Mouse (Mus musculus) spleen, adult 12 weeks (tissue): ENCODE results near the gene Ggt6.
"Not testable (repeated sequence)": the region's sequence is repeated elsewhere in the genome, so short reads cannot be mapped to it uniquely, and the experiment has no call there.

Experiments used
- DNase-seq: peaks from one replicate; pipeline ENCODE4 v3.0.0; 2022; ENCODE audit warnings: low spot score

The Ggt6 gene

DNA sequence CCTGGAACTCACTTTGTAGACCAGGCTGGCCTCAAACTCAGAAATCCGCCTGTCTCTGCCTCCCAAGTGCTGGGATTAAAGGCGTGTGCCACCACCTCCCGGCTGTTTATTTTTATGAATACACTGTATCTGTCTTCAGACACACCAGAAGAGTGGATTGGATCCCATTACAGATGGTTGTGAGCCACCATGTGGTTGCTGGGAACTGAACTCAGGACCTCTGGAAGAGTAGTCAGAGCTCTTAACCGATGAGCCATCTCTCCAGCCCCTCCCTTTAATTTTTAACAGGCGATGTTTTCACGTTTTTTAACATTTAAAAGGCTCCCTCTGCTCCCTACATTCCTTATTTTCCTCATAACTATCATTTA is 5.3 kb downstream of the Ggt6 start:
- not testable (repeated sequence) for DNase-seq

DNA sequence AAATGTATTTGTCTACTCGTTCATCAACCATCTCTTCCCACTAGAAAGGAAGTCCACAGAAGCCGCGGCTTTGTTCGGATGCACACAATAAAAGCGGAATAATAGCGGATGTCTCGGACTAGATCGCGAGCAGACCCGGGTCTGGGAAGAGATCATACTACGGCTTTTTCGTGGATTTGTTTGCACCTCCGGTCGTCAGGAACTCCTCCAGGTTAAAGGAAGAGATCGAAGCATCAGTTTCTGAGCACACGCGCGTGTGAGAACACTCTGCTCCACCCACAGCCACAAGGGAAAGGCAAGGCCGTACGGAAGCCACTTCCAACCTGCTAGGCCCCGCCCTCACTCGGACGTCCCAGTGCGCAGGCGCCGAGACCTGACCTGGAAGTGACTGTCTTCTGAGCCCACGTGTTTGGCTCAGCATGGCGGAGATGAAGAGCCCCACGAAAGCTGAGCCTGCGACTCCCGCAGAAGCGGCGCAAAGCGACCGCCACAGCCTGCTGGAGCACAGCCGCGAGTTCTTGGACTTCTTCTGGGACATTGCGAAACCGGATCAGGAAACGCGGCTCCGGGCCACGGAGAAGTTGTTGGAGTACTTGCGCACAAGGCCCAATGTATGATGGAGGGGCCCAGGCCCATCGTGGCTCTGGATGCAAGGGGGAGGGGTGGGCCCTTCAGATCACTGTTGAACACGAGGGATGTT is 5.8 kb downstream of the Ggt6 start, which contains the start of gene Mybbp1a:
TSS of gene Mybbp1a (plus strand) at position 391 of the 700 bp plus-strand sequence.
- DNase-seq, result peak; percentile 94

DNA sequence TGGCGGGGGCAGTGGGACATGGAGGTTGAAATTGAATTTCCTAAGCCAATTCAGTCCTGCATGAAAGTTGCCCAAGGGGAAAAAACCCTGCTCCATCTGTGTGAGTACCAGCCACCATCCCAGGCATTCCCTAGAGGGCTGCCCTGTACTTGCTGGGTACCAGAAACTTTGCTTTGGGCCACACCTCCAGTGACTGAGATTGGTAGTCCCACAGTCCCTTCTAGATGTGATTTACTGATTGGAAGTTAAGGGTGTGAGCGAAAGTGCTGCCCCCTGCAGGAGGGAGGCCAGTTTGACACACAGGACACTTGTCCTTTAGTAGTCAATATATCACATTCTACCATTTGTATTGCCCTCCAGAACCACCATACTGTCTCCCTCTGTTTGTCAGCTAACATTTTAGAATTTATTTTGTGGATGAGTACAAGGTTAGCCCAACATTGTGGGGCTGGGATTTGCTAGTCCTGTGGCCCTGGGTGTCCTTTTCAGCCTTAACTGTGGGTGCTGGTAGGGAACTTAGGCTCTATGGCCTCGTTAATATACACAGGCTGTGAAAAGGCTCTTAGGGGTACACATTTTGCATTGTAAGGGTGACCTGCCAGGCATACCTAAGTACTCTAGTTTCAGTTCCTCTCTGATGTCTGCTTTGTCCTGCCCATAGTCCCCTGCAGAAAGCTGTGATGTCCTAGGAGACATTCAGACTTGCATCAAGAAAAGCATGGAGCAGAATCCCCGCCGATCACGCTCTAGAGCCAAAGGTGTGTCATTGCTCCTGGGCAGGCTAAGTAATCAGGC is 11.2 kb downstream of the Ggt6 start:
- peak; percentile 40 for DNase-seq

DNA sequence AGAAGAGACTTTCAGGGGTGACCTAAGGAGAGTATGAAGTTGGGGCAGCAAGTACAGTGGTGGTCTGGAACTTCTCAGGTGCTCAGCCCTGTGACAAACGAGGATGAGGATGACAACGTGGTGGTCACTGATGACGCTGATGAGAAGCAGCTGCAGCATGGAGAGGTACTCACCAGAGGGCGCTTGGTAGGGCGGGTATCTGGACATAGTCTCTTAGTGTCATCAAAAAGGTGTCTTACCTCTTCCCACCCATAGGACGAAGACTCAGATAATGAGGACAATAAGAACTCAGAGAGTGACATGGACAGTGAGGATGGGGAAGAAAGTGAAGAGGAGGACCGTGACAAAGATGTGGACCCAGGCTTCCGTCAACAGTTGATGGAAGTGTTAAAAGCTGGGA is 12.1 kb downstream of the Ggt6 start:
- DNase-seq, result no peak

DNA sequence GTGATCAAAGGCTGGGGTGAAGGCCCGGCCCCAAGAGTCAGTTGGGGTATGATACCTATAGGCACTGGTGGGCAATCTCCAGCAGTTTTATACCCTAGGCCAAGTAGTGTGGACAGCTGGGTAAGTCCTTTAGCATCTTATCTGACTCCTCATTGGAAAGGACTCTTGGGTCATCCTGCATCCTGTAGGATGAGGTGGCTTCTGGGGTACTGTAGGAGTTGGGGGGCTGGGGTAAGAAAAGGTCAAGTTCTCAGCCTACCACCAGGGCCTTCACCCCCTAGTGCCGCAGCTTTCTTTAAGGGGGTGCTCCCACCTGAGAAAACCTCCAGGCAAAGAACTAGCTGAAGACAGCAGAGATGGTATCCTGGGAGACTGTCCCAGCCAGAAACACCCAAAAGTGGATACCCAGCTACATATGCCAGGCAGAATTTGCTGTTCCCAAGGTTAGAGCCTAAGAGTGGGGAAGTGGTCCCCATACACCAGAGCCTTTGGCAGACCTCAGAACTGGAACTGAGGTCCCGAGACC is 16.9 kb downstream of the Ggt6 start:
- DNase-seq, result no peak

DNA sequence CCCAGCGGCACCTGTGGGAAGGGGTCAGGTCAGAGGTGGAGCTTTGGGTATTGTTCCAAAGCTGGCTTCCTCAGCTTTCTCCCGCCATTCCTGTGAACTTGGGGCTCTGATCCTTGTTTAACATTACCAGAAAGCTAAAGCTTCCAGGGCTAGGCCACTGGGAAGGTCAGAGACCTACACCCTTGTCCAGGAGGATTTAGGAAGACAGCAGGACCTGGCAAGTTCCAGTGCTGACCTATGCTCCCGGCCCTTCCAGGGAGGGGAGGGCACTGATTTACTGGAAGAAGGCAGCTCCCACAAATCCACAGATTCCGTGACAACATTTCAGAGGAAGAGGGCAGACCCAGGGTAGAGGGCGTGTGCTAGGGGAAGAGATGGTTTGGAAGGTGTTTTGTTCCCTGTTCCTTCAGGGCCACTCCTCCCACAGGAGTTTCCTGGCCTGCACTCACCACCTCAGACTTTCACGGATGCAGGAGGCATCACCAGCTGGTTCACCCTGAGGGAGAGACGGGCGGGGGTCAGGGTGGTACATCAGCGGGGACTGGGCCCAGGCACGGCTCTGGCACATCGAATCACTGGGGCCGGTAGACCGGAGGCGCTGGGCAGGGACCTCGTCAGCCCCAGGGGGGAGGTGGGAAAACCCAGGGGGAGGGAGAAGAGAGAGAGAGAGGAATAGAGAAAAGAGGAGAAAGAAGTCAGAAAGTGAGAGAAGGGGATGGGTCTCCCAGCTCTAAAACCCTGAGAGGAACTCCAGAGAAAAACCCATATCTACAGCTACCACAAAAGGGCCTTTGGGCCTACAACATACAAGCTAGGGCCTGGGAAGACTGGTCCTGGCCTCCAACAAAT is 18.0 kb downstream of the Ggt6 start:
- DNase-seq, result no peak

DNA sequence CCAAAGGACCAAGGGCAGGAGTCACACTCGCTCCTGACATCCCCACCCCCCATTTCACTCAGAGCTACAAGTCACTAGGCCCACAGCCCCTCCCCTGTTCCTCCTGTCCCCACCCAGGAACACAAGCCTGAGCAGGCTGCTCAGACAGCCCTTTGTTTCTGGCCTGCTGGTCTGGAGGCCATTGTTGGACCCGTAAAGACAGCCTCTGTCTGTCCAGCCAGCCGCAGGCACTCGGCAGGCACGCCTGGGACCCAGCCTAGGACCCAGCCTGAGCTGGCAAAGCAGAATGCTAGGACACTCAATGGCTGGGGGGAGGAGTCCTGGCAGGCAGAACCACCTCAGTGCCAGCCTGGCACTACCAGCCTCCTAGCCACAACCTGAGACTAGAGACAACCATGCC is 20.4 kb downstream of the Ggt6 start:
- DNase-seq, result no peak

DNA sequence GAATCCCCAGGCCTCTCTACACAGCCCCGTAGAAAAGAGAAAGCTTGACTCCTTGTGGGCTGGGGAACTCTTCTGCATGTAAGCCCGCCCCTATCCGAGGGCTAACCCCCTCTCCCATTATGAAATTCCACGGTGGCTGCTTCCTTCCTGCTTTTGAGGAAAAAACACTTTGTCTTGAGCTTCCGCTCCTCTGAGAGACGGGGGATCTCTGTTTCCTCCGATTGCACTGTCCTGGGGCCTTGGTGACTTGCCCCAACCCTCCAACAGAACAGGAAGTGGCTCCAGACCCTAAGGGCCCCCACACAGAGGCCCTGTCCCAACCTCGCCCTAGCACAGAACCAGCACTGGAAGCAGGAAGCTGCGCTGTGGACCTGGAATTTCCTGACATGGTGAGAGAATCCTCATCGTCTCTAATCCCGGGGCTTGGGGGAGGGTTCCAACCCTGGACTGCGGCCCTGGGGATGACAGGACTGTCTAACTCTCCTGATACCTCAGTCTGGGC is 22.7 kb downstream of the Ggt6 start:
- DNase-seq, result no peak

DNA sequence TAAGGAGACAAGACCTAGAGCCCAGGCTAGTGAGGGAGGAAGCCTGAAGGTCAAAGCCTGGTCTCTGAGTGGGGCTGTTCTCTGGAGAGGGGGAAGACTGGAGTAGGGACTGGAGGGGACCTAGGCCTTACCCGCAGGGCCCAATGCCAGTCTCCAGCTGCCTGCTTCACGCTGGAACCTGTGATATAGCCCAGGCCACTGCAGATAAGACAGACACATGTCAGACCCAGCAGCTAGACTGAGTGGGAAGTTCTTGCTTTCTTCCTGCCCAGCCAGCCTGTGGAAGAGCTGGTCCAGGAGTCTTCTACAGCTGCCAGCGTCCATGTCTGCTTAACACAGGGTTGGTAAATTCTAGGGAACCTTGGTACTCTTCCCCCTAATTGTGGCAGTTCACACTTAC is 23.2 kb downstream of the Ggt6 start:
- no peak for DNase-seq

DNA sequence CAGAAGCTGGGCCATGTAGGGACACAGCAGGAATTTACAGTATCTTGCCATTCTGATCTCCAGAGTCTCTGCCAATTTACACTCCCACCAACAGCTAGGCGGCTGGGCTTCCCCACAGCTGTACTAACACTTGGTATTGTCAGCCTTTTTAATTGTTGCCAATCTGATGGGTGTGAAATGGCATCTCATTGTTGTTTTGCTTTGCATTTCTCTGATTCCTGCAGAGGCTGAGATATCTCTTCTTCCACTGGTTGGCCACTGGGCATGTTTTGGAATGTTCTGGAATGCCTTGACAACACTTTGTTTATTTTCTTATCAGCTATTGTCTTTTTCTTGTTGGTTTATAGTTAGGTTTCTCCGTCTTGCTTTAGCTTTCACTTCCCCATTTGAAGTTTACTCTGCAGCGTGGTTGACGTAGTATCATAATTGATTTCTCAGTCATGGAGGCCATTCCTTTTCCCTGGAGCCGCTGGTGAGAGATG is 26.2 kb downstream of the Ggt6 start:
- no peak for DNase-seq

DNA sequence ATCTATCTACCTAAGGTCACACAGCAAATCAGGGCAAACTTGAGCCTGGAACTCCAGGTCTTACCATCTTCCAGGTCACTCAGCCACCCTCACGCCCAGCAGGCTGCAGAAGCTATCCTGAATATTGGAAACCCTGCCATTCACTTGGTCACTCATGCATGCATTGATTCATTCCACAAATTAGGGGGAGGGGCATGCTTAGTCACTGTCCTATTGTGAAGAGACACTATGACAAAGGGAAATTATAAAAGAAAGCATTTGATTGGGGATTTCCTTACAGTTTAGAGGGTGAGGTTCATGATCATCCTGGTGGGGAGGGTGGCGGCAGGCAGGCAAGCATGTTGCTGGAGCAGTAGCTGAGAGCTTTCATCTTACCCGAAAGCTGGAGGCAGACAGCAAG is 29.5 kb downstream of the Ggt6 start:
- no peak for DNase-seq

DNA sequence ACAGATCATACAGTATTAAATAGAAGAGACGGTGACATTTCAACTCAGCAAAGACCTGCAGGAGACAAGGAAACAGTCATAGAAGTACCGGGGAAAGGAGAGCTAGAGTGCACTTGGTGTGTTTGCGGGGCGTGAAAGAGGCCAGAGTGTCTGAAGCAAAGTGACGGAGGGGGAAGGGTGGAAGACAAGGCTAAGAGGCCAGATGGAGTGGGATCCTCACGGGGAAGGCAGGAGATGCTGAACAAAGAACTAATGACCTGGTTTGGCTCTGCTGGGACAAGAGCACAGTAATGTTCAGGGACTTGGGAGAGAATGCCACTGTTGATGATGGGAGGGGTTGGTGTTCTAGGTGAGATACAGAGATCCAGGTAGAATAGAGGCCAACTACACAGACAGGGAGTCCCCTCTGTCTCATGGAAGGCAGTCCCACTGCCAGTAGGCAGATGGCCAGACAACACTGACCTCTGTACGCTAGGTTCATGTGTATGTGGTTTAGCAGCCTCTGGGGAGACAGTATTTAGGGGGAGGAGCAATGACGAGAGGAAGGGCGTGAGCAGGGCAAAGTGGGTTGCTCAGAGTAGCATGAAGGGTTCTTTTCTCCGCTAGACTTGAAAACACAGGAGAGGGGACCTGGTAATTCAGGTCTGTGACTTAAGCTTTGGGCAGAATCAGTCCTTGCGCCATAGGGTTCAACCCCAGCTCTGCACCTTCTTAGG is 30.8 kb downstream of the Ggt6 start:
- DNase-seq, result no peak

DNA sequence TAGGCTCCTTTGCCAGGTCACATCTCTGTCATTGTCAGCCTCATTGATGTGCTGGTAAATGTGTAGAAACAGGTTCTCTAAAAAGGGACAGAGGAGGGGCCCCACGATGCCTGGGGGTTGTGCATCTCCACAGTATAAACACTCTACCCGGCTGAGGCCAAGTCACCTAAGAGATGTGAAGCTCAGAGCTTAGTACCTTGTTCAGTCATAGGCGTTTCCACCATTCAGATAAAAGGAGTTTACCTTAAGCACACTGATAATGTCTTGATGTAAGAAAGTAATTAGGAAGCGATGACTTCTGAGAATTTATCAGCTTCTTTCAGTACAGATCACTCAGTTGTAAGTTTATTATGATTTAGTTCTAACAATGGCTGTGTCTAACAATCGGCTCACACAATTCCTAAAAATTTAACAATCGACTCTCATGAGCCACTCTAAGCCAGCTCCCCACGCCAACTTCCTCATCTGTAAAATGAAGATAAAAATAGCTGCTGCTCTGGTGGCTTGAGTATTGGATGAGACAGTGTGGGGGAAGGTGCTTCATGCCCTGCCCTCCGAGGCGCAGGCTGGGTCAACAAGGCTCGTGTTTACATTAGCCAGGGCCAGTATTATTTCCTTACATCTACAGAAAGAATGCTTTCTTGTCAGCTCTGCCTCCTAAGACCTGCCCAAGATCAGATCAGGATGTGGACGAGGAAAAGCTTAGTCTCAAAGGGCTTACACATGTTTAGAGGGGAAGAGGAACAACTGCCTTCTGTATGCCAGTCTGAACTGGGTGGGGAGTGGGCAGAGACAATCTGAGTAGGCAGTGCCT is 31.6 kb downstream of the Ggt6 start:
- DNase-seq, result no peak

DNA sequence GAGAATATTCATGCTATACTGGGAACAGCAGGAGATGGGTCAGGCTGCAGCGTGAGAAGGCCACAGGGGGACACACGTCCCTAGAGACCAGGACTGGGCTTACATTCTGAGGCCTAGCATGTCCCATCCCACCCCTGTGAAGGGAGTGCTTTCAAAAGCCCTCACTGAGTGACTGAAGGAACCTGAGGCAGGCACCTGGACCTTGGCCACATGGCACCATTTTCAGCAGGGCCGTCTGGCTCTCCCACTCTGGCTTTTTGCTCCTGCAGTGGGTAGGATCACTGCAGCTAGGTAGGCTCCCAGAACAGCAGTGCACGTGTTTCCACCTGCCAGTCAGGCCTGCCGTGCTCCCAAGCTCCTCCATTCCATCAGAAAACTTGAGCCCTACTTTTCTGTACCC is 33.2 kb downstream of the Ggt6 start:
- no peak for DNase-seq

DNA sequence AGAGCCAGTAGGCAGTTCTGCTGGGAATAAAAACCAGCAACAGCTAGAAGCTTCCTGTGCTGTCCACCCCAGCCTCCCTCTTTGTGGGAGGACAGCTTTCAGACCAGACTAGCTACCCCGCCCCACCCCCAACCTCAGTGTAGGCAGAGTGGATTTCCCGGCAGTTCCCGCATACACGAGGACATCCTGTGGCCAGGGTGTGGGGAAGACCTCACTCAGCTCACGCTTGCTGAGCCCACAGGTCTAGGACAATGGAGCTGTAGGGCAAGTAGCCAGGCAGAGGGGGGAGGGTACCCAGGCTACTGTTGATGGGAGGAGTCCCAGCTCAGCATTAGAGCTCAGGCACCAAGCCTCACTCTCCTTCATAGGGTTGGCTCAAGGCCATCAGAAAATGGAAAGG is 33.9 kb downstream of the Ggt6 start:
- DNase-seq, result no peak

DNA sequence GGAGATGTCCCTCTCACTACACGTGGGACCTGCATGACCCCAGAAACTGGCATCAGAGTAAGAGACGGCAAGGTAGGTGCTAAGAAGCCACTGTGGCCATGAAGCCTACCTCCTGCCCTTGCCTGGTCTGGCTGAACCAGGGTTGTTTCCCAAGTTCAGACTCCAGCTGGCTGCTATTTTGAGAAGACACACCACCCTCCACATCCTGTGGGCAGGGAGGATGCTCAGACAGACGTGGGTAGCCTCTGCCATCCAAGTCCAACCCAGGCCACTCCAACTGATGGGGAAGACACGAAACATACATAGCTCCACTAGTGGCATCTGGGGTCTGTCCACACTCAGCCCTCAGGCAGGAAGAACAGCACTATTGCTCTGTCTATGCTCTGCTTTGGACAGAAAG is 34.7 kb downstream of the Ggt6 start:
- no peak for DNase-seq

DNA sequence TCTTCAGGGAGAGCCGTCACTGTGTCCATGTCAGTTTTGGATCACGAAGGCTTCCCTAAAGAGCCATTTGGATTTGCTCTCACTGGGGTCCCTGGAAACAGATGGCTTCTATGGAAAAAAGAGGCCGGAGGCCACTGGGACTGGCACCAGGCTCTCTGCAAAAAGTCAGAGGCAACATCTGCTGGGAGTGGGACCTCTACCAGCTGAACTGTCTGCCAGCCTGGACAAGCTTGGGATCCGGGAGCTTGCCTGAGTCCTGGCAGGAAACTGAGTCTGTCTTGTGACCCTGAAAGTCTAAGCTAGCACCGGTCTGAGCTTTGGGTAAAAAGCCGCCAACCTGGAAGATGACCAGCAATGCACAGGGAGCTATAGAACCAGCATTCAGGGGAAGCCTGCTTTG is 36.1 kb downstream of the Ggt6 start:
- no peak for DNase-seq

DNA sequence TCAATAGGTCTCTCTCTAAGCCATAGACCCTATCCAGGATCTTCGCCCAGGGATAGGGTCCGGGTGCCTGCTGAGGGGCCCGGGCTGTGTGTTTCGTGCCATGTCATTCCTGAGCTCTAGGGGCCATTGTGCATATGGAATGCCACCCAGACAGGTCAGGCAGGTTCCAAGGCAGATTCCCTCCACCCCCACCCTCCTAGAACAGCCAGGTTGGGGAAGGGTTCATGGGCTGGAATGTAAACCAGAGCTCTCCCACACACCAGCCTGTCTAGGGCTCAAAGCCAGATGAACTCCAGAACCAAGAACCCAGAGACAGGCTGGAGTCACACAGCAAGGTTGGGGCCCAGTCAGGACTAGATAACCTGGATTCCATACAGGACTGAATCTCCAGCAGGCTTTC is 38.2 kb downstream of the Ggt6 start:
- no peak for DNase-seq

DNA sequence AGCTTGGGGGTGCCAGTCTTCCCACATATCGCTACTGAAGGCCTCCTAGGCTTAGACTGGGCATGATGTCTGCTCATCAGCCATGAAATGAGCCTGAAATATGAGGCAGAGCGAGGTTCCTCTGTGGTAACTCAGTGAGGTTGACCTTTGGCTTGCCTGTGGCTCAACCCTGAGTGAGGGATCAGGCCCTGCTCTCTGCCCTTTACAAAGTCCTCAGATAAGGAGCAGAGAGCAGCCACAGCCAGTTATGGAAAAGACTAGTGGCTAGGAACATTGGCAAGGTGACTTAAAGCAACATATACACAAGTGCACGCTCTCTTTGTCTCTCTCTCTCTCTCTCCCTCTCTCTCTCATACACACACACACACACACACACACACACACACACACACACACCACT is 39.6 kb downstream of the Ggt6 start:
- DNase-seq, result no peak

DNA sequence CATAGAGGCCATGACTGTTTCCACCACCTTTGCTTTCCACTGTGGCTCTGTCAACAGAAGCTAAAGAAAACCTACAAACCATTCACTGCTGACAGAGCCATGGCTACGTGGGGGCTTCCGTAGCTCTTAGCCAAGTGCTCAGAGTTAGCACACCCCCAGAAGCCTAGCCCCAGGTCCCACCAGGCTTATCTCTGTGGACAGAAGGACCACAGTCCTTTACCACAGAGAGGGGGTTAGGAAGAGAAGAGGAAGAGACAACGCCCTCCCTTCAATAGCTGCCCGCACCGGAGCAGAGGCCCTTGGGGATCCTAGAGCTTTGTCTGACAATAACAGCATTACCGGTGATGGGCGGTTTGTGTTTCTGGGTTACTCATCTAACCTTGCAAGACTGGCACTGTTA is 40.1 kb downstream of the Ggt6 start:
- no peak for DNase-seq
